Mouse (Mus musculus) neural tube, embryonic 14.5 days (tissue): Measurements from ENCODE around the gene Nepro. TPM values are rescaled to one million over a fixed set of nuclear protein-coding genes. Genes with fewer than 3 reads are reported as not detected.

Source experiments
- ATAC-seq: fragments of 200-750 bp; cut with Nextera tagmentation; 2 replicates; pipeline ENCODE4 v1.8.0; 2017; ENCODE audit warnings: low read depth, mild to moderate bottlenecking, moderate TSS enrichment, moderate library complexity
- H3K27ac ChIP-seq: fragments of 300-500 bp; sonication (generic); 2 replicates; pipeline ENCODE4 v1.5.1; 2014; ENCODE audit warnings: low read depth, mild to moderate bottlenecking, control low read depth, low read length, moderate library complexity, mixed read lengths
- H3K27me3 ChIP-seq: fragments of 300-500 bp; sonication (generic); 2 replicates; pipeline ENCODE4 v1.6.1; 2014; ENCODE audit warnings: low read length; ENCODE audit not compliant: control insufficient read depth, insufficient read depth
- H3K36me3 ChIP-seq: fragments of 300-500 bp; sonication (generic); 2 replicates; pipeline ENCODE4 v1.6.1; 2014; ENCODE audit warnings: low read length, mixed read lengths; ENCODE audit not compliant: control insufficient read depth, insufficient read depth
- H3K4me1 ChIP-seq: fragments of 300-500 bp; sonication (generic); 2 replicates; pipeline ENCODE4 v1.6.1; 2014; ENCODE audit warnings: low read length; ENCODE audit not compliant: control insufficient read depth, insufficient read depth
- H3K4me2 ChIP-seq: fragments of 300-500 bp; sonication (generic); 2 replicates; pipeline ENCODE4 v1.6.1; 2014; ENCODE audit warnings: mild to moderate bottlenecking, low read depth, low read length, control low read depth
- H3K4me3 ChIP-seq: fragments of 300-500 bp; sonication (generic); 2 replicates; pipeline ENCODE4 v1.5.1; 2014; ENCODE audit warnings: low read depth, low read length, control low read depth, mixed read lengths
- H3K9ac ChIP-seq: fragments of 300-500 bp; sonication (generic); replicated peaks from 2 replicates; pipeline ENCODE4 v1.6.1; 2014; ENCODE audit warnings: low read depth, mild to moderate bottlenecking, control low read depth, low read length, mixed read lengths
- H3K9me3 ChIP-seq: fragments of 300-500 bp; sonication (generic); 2 replicates; pipeline ENCODE4 v1.6.1; 2016; ENCODE audit warnings: low read length; ENCODE audit not compliant: control insufficient read depth
- WGBS: fragments of 180-500 bp; shearing (Covaris S2); extraction: QIAGEN DNeasy Blood & Tissue Kit; methylation state at CpG from one replicate; pipeline ENCODE4 v1.1.7; 2014; 5-methylcytosine and 5-hydroxymethylcytosine counted together
- polyA plus RNA-seq: library from polyadenylated mRNA; unstranded; fragments of >200 nt; fragmentation: Nextera tagmentation; extraction: Ambion mirVana; gene quantifications from 2 replicates; pipeline ENCODE4 v1.2.1, GENCODE M21; 2014

Gene Nepro
- polyA plus RNA-seq, 1 experiment from 2014 or later = 5.4 TPM

DNA sequence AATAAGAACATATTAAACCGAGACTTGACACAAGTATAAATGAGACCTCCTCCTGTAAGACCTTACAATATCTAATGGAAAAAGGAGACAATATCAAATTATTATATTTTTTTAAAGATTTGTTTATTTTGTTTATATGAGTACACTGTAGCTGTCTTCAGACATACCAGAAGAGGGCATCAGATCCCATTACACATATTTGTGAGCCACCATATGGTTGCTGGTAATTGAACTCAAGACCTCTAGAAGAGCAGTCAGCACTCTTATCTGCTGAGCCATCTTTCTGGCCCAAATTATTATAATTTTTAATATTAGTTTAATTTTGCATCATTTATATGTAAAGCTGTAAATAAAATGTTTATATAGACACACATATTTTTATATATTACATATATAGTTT is 18.7 kb downstream of the Nepro start:
- WGBS = 97% methylated on average over 1 of the region's 1 CpGs
- H3K4me1 ChIP-seq = peaks cover 11% of the 10 kb centered on the region

DNA sequence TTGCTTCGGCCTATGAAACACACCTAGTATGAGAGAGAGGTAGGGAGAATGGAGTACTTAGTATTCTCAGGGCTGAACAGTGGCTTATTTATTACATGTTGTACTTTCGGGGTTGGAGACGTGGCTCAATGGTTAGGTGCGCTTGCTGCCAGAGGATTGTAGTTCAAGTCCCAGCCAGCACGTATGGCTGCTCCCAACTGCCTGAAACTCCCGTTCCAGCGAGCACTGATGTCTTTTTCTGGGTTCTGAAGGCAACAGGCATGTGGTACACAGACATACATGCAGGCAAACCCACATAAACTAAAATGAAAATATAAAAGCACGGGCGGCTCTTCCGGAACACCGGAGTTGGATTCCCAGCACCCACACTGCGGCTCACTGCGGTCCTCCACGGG is 21.4 kb downstream of the Nepro start:
- Histone ChIP-seq H3K27me3 (no peaks in the 10 kb centered on the region), H3K9ac (peak overlapping the region; percentile 81), H3K4me2 (peak overlapping the region; percentile 68), H3K36me3 (0 out of 2 replicates have a peak, but pooled peaks cover 6% of the 10 kb centered on the region), H3K4me1 (peaks cover 11% of the 10 kb centered on the region), H3K4me3 (peak overlapping the region; percentile 64), H3K9me3 (no peaks in the 10 kb centered on the region), H3K27ac (peak overlapping the region; percentile 90)
- 7% methylated on average over 14 of the region's 14 CpGs for WGBS
- peak; percentile 50 for ATAC-seq

More for the DNA sequence above, 18.7 kb downstream of the Nepro start:
- Histone ChIP-seq H3K36me3 (peaks cover 21% of the 10 kb centered on the region), H3K4me2 (no peak overlapping the region), H3K27ac (no peak overlapping the region), H3K9me3 (no peaks in the 10 kb centered on the region), H3K27me3 (no peaks in the 10 kb centered on the region), H3K4me3 (no peak overlapping the region), H3K9ac (no peak overlapping the region)
- ATAC-seq = no peak

DNA sequence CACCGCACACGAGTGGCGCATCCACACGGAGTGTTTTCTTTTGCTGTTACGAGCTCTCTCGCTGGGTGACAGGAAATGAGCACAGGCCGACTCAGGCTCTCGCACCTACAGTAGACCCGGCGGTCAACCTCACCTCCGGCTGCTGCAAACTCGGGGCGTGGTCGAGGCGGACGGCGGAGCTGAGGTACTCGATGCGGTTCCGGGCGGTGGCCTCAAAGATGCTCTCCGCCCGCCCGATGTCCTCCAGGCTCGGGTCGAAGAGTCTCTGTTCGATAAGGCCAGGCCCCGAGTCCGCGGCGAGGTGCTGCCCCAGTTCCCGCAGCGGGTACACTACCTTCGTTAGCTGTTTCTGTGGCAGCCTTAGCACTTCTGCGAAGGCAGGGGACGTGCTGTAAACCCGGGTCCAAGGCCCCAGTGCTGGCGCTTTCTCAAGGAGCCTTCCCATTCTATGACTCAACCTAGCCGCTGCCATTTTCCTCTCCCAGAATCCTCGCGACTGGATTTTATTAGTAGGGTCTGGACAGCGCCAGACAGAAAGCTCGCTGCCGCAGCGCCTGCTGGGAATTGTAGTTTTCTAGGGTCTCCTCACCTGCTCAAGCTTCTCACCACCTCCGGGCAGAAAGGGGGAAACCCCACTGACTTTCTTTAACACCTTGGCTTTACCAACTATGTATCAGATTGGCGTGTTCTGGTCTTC is 21.9 kb downstream of the Nepro start, which contains the start of gene Gtpbp8:
Gene Gtpbp8, minus strand, starts transcription at position 498 of the 697 bp plus-strand sequence.
- H3K27ac ChIP-seq = peak within 1 kb of the TSS; percentile 90
- peak within 1 kb of the TSS; percentile 68 for H3K4me2 ChIP-seq
- 0 out of 2 replicates have a peak, but pooled peaks cover 6% of the 10 kb centered on the region for H3K36me3 ChIP-seq
- peak within 1 kb of the TSS; percentile 64 for H3K4me3 ChIP-seq
- H3K9ac ChIP-seq = peak within 1 kb of the TSS; percentile 81
- WGBS = under 1% methylated on average over 47 of the region's 47 CpGs
- peaks cover 11% of the 10 kb centered on the region for H3K4me1 ChIP-seq
- peak; percentile 97 for ATAC-seq
- H3K9me3 ChIP-seq = no peaks in the 10 kb centered on the region
- no peaks in the 10 kb centered on the region for H3K27me3 ChIP-seq

DNA sequence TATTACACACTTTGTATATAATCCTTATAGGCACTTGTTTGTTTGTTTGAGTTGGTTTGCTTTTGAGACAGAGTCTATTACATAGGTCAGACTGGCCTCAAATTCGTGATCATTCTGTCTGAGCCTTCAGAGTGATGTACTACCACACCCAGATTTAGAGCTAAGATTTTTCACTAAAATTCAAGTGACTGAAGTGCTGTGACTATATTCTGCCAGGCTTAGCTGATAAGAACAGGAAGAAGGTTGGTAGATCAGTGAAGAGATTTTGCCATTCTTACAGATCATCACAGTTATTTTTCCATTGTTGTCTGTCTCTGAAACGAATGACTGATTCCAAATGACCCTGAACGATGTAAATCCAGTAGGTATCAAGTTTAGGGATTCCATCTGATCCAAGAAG is 23.9 kb downstream of the Nepro start:
- no peak for ATAC-seq
- H3K9ac ChIP-seq = no peak overlapping the region
- WGBS = 69% methylated on average over 3 of the region's 3 CpGs

DNA sequence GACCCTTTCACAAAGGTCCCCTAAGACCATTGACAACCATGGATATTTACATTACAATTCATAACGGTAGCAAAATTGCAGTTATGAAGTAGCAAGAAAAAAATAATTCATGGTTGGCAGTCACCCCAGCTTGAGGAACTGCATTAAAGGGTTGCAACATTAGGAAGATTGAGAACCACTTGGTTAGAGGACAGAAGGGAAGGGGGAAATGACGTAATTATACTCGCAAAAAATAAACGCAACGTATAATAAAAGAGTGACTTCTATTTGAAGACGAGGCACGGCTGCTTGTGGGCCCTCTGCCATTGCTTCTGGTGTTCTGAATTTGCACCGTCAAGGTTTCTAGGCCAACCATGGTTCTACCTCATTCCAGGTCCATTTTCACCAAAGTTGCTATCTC is 33.6 kb downstream of the Nepro start:
- no peak overlapping the region for H3K4me2 ChIP-seq
- ATAC-seq = no peak
- H3K4me3 ChIP-seq = no peak overlapping the region
- H3K9ac ChIP-seq = no peak overlapping the region
- H3K9me3 ChIP-seq = no peaks in the 10 kb centered on the region
- H3K27ac ChIP-seq = no peak overlapping the region
- 90% methylated on average over 8 of the region's 8 CpGs for WGBS
- no peaks in the 10 kb centered on the region for H3K4me1 ChIP-seq
- H3K36me3 ChIP-seq = no peaks in the 10 kb centered on the region
- H3K27me3 ChIP-seq = no peaks in the 10 kb centered on the region

More for the DNA sequence above, 23.9 kb downstream of the Nepro start:
- H3K27me3 ChIP-seq = no peaks in the 10 kb centered on the region
- H3K36me3 ChIP-seq = no peaks in the 10 kb centered on the region
- peaks cover 11% of the 10 kb centered on the region for H3K4me1 ChIP-seq
- no peaks in the 10 kb centered on the region for H3K9me3 ChIP-seq
- H3K27ac ChIP-seq = no peak overlapping the region
- H3K4me2 ChIP-seq = no peak overlapping the region
- no peak overlapping the region for H3K4me3 ChIP-seq

DNA sequence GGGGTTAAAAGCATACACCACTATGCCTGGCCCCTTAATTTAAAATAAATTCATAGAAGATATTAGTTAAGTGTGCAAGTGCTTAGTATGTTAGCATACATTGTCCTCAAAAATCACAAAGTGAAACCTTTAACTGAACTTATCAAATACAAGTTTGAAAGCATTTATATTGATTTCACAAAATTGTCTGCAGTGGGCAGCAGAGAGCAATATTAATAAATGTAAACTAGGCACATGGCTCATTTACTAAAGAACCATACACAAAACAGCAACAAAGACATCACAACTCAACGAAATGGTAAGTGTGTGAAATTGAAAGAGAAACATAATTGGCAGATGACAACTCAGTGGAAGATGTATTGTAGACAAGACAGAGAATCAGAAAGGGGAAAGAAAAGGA is 37.7 kb downstream of the Nepro start:
- Histone ChIP-seq H3K36me3 (no peaks in the 10 kb centered on the region), H3K9me3 (no peaks in the 10 kb centered on the region), H3K27ac (no peak overlapping the region), H3K9ac (no peak overlapping the region), H3K4me3 (no peak overlapping the region), H3K4me2 (no peak overlapping the region), H3K27me3 (no peaks in the 10 kb centered on the region), H3K4me1 (no peaks in the 10 kb centered on the region)
- no peak for ATAC-seq
- 88% methylated on average over 1 of the region's 1 CpGs for WGBS

DNA sequence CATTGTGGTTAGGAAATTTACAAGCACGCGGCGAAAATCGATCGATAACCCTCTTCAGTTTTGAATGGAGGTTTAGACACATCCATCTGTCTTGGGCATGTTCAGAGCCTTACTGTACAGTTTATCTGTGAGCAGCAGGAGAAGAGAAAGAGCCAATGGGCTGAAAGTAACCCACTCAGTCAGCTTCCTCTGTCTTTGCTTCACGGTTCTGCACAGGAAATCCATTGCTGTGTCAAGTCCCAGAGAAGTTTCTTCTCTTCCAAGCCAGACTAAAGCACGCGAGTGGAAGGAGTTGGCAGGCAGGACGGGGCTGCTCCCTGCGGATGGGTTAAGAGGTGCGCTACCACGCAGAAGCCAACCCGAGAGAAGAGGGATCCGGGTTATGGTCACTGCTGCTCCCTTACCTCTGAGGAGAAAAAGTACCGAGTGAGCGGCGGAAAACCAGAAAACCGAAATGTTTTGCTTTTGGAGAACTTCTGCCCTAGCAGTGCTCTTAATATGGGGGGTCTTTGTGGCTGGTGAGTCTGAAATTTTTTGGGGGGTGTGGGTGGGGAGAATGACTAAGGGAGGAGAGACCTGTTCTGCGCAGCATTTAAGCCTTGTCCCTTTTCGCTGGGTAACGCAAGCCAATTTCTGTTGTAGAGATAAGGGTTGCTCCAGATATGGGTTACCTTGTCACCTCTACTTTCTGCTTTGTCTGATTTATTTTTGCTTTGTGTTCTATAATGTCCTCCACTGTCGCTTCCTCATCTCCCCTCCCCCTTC is 41.6 kb downstream of the Nepro start, which contains the start of gene Cd200r1:
Gene Cd200r1, plus strand, starts transcription at position 182 of the 765 bp plus-strand sequence.
- Histone ChIP-seq H3K36me3 (no peaks in the 10 kb centered on the region), H3K27ac (no peak within 1 kb of the TSS), H3K27me3 (no peaks in the 10 kb centered on the region), H3K4me2 (no peak within 1 kb of the TSS), H3K4me3 (no peak within 1 kb of the TSS), H3K9ac (no peak within 1 kb of the TSS), H3K4me1 (no peaks in the 10 kb centered on the region), H3K9me3 (no peaks in the 10 kb centered on the region)
- ATAC-seq = no peak
- WGBS = 85% methylated on average over 22 of the region's 22 CpGs

DNA sequence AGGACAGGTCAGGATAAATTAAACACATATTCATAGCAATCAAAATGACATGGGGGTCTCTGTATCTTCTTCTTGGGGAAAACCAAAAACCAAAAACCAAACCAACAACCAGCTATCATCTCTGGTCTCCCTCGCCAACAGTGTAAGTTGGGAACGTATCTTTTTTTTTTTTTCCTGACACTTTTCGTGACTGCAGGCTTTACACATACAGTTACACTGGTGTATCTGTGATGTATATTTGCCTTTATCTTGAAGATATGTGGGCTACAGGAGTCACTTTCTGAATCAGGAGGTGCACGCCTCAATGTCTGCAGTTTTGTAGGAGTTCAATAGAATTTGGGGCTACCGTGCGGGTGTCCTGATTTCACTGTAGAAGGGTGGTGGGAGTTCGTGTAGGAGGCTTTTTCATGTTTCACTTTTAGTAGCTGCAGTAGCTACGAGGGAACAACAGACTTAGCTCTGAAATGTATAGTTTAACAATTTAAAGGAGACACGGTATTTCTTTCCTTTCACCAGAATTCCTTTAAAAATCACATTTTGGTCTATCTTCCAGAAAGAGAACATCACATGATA is 42.3 kb downstream of the Nepro start:
- H3K27me3 ChIP-seq = no peaks in the 10 kb centered on the region
- ATAC-seq = no peak
- WGBS = 93% methylated on average over 9 of the region's 9 CpGs
- no peaks in the 10 kb centered on the region for H3K9me3 ChIP-seq
- no peak overlapping the region for H3K4me2 ChIP-seq
- H3K4me1 ChIP-seq = no peaks in the 10 kb centered on the region
- no peak overlapping the region for H3K27ac ChIP-seq
- H3K4me3 ChIP-seq = no peak overlapping the region
- no peaks in the 10 kb centered on the region for H3K36me3 ChIP-seq
- no peak overlapping the region for H3K9ac ChIP-seq

DNA sequence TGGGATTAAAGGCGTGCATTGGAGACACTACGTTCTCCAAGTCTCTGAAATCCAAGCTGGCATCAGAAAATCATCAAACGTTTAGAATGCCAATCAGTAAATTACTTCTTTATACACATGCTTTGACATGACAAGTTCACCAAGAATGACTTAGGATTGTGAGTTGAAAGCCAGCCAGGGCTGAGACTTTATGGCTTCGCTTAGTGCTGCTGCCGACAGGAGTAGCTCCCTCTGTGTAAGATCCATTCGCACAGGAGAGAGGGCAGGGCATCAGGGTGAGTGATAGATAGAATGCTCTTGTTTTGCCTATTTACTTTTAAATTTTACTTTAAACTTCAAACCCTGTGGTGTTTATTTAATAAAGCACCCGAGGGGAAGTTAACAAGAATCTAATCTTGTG is 43.4 kb downstream of the Nepro start:
- H3K4me3 ChIP-seq = no peak overlapping the region
- H3K27ac ChIP-seq = no peak overlapping the region
- H3K9me3 ChIP-seq = no peaks in the 10 kb centered on the region
- H3K36me3 ChIP-seq = no peaks in the 10 kb centered on the region
- H3K4me1 ChIP-seq = no peaks in the 10 kb centered on the region
- H3K27me3 ChIP-seq = no peaks in the 10 kb centered on the region
- no peak overlapping the region for H3K4me2 ChIP-seq
- ATAC-seq = no peak
- WGBS = 89% methylated on average over 7 of the region's 7 CpGs
- H3K9ac ChIP-seq = no peak overlapping the region
